Mouse (Mus musculus) lung, postnatal 0 days (tissue): ENCODE data around the gene Erc2. TPM values are rescaled to one million over a fixed set of nuclear protein-coding genes. Genes with fewer than 3 reads are reported as not detected.

Experiments
- ATAC-seq: fragments of 200-750 bp; cut with Nextera tagmentation; 2 replicates; pipeline ENCODE4 v1.8.0; 2017; ENCODE audit warnings: moderate library complexity
- DNase-seq: peaks from one replicate; pipeline ENCODE4 v3.0.0-alpha.2; 2016; ENCODE audit warnings: low spot score
- H3K27ac ChIP-seq: fragments of 300-500 bp; sonication (generic); 2 replicates; pipeline ENCODE4 v1.5.1; 2014; ENCODE audit warnings: antibody characterized with exemption, mild to moderate bottlenecking, low read length, mixed read lengths
- H3K27me3 ChIP-seq: fragments of 300-500 bp; sonication (generic); replicated peaks from 2 replicates; pipeline ENCODE4 v1.6.1; 2014; ENCODE audit warnings: low read length, mixed read lengths; ENCODE audit not compliant: insufficient read depth
- H3K36me3 ChIP-seq: fragments of 300-500 bp; sonication (generic); 2 replicates; pipeline ENCODE4 v1.6.1; 2014; ENCODE audit warnings: low read length, mixed read lengths; ENCODE audit not compliant: insufficient read depth
- H3K4me1 ChIP-seq: fragments of 300-500 bp; sonication (generic); 2 replicates; pipeline ENCODE4 v1.6.1; 2014; ENCODE audit warnings: antibody characterized with exemption, low read depth, low read length, mixed read lengths; ENCODE audit not compliant: insufficient read depth
- H3K4me2 ChIP-seq: fragments of 300-500 bp; sonication (generic); replicated peaks from 2 replicates; pipeline ENCODE4 v1.6.1; 2014; ENCODE audit warnings: low read depth, mild to moderate bottlenecking, low read length, moderate library complexity, mixed read lengths
- H3K4me3 ChIP-seq: fragments of 300-500 bp; sonication (generic); 2 replicates; pipeline ENCODE4 v1.5.1; 2014; ENCODE audit warnings: low read depth, low read length
- H3K9ac ChIP-seq: fragments of 300-500 bp; sonication (generic); replicated peaks from 2 replicates; pipeline ENCODE4 v1.6.1; 2014; ENCODE audit warnings: low read depth, mild to moderate bottlenecking
- H3K9me3 ChIP-seq: fragments of 300-500 bp; sonication (generic); 2 replicates; pipeline ENCODE4 v1.6.1; 2016; ENCODE audit warnings: low read length, mixed read lengths
- CTCF ChIP-seq: IDR thresholded peaks from 2 replicates; pipeline ENCODE4 v1.5.1; 2016; ENCODE audit warnings: antibody characterized with exemption, mild to moderate bottlenecking
- EP300 ChIP-seq: IDR thresholded peaks from 2 replicates; pipeline ENCODE4 v1.6.1; 2016; ENCODE audit warnings: antibody characterized with exemption, mild to moderate bottlenecking, control low read depth
- WGBS: fragments of 180-500 bp; shearing (Covaris S2); extraction: QIAGEN DNeasy Blood & Tissue Kit; methylation state at CpG from one replicate; pipeline ENCODE4 v1.1.7; 2014; 5-methylcytosine and 5-hydroxymethylcytosine counted together
- polyA plus RNA-seq: library from polyadenylated mRNA; unstranded; fragments of >200 nt; fragmentation: Nextera tagmentation; extraction: Ambion mirVana; gene quantifications from 2 replicates; pipeline ENCODE4 v1.2.1, GENCODE M21; 2015

Erc2 gene
- polyA plus RNA-seq, 1 experiment from 2014 or later = 1.9 TPM

GRCm38 (mm10) chr14:28283319-28284095, 661.3 kb downstream of the Erc2 start:
- no peak overlapping the region for H3K27ac ChIP-seq
- DNase-seq = peak; percentile 31
- no peaks in the 10 kb centered on the region for H3K27me3 ChIP-seq
- H3K36me3 ChIP-seq = no peaks in the 10 kb centered on the region
- no peaks in the 10 kb centered on the region for H3K9me3 ChIP-seq
- WGBS = 90% methylated on average over 1 of the region's 1 CpGs
- no peak overlapping the region for H3K4me3 ChIP-seq
- H3K4me1 ChIP-seq = no peaks in the 10 kb centered on the region
- H3K9ac ChIP-seq = no peak overlapping the region
- ATAC-seq = no peak
- TF ChIP-seq CTCF = peak; percentile 60
- TF ChIP-seq EP300 = no peak
- no peak overlapping the region for H3K4me2 ChIP-seq

GRCm38 (mm10) chr14:28286511-28286910, 664.3 kb downstream of the Erc2 start:
- H3K27ac ChIP-seq = no peak overlapping the region
- H3K27me3 ChIP-seq = no peaks in the 10 kb centered on the region
- H3K4me3 ChIP-seq = no peak overlapping the region
- no peaks in the 10 kb centered on the region for H3K4me1 ChIP-seq
- no peaks in the 10 kb centered on the region for H3K9me3 ChIP-seq
- ATAC-seq (no peak), DNase-seq (no peak)
- no peak overlapping the region for H3K4me2 ChIP-seq
- H3K9ac ChIP-seq = no peak overlapping the region
- H3K36me3 ChIP-seq = no peaks in the 10 kb centered on the region
- no peak for TF ChIP-seq EP300
- no peak for TF ChIP-seq CTCF

GRCm38 (mm10) chr14:28288196-28288595, 666.0 kb downstream of the Erc2 start:
- H3K4me1 ChIP-seq = no peaks in the 10 kb centered on the region
- TF ChIP-seq CTCF = no peak
- TF ChIP-seq EP300 = no peak
- H3K4me3 ChIP-seq = no peak overlapping the region
- 78% methylated on average over 2 of the region's 2 CpGs for whole genome bisulfite sequencing
- H3K9ac ChIP-seq = no peak overlapping the region
- H3K27ac ChIP-seq = no peak overlapping the region
- DNase-seq = no peak
- no peaks in the 10 kb centered on the region for H3K9me3 ChIP-seq
- no peak for ATAC-seq
- H3K27me3 ChIP-seq = no peaks in the 10 kb centered on the region
- H3K4me2 ChIP-seq = no peak overlapping the region
- H3K36me3 ChIP-seq = no peaks in the 10 kb centered on the region

GRCm38 (mm10) chr14:28288926-28289325, 666.7 kb downstream of the Erc2 start:
- Histone ChIP-seq H3K4me1 (no peaks in the 10 kb centered on the region), H3K27ac (no peak overlapping the region), H3K27me3 (no peaks in the 10 kb centered on the region), H3K9me3 (no peaks in the 10 kb centered on the region), H3K9ac (no peak overlapping the region), H3K4me2 (no peak overlapping the region), H3K4me3 (no peak overlapping the region), H3K36me3 (no peaks in the 10 kb centered on the region)
- DNase-seq (no peak), ATAC-seq (no peak)
- 52% methylated on average over 2 of the region's 2 CpGs for WGBS
- TF ChIP-seq CTCF (no peak), EP300 (no peak)

- TF ChIP-seq EP300 = no peak
- TF ChIP-seq CTCF = no peak
- no peak for ATAC-seq
Measured at GRCm38 (mm10) chr14:28293921-28294320, 671.7 kb downstream of the Erc2 start.

GRCm38 (mm10) chr14:28295145-28295544, 672.9 kb downstream of the Erc2 start:
- H3K4me1 ChIP-seq = peaks cover 8% of the 10 kb centered on the region; the same call in 1 of the 2 replicates
- WGBS = 25% methylated on average over 4 of the region's 4 CpGs
- no peak overlapping the region for H3K4me3 ChIP-seq
- no peak overlapping the region for H3K4me2 ChIP-seq
- H3K27me3 ChIP-seq = no peaks in the 10 kb centered on the region
- H3K36me3 ChIP-seq = no peaks in the 10 kb centered on the region
- no peak for TF ChIP-seq EP300
- no peak for TF ChIP-seq CTCF
- DNase-seq (no peak), ATAC-seq (no peak)
- no peak overlapping the region for H3K27ac ChIP-seq
- no peak overlapping the region for H3K9ac ChIP-seq
- H3K9me3 ChIP-seq = no peaks in the 10 kb centered on the region

More at GRCm38 (mm10) chr14:28293921-28294320, 671.7 kb downstream of the Erc2 start:
- 71% methylated on average over 5 of the region's 5 CpGs for WGBS
- H3K4me2 ChIP-seq = no peak overlapping the region
- peaks cover 8% of the 10 kb centered on the region; the same call in 1 of the 2 replicates for H3K4me1 ChIP-seq
- no peak overlapping the region for H3K27ac ChIP-seq
- no peak overlapping the region for H3K9ac ChIP-seq
- no peak overlapping the region for H3K4me3 ChIP-seq
- H3K27me3 ChIP-seq = no peaks in the 10 kb centered on the region
- no peaks in the 10 kb centered on the region for H3K9me3 ChIP-seq
- no peak for DNase-seq
- no peaks in the 10 kb centered on the region for H3K36me3 ChIP-seq
